Mouse (Mus musculus): ENCODE results near the gene Vrk1. TPM values are rescaled to one million over a fixed set of nuclear protein-coding genes. Genes with fewer than 3 reads are reported as not detected.

Gene Vrk1
- total and polyA plus RNA-seq, 3 experiments, result 87.0 to 144 (median 101) TPM

- Histone ChIP-seq H3K9ac (ENCODE audit: control insufficient read depth, low read depth, low read length, poor library complexity, severe bottlenecking) (no peak overlapping the region), H3K9me3 (replicated peaks; ENCODE audit: insufficient read depth, low read length) (no peaks in the 10 kb centered on the region), H3K79me2 (ENCODE audit: control insufficient read depth, insufficient read depth, low read length, poor library complexity) (peaks cover 62% of the 10 kb centered on the region), H3K4me1 (ENCODE audit: control insufficient read depth in 1 of 2, insufficient read depth in 2 of 2, low read length in 2 of 2) (peaks cover 44 to 59% of the 10 kb centered on the region in 2 experiments), H3K27ac (ENCODE audit: control insufficient read depth, low read depth, low read length) (no peak overlapping the region), H3K27me3 (ENCODE audit: control insufficient read depth in 1 of 2, insufficient read depth in 2 of 2, low read length in 2 of 2) (no peaks in the 10 kb centered on the region), H3K4me3 (ENCODE audit: control insufficient read depth in 1 of 2, insufficient read depth in 1 of 2, low read depth in 2 of 2, low read length in 2 of 2) (no peak overlapping the region), H3K36me3 (ENCODE audit: control insufficient read depth in 1 of 2, insufficient read depth in 2 of 2, low read length in 2 of 2) (peaks cover 5 to 73% of the 10 kb centered on the region in 2 experiments)
- DNase-seq (ENCODE audit: low read depth, low spot score), result no peak
- TF ChIP-seq KAT2A (conservative IDR thresholded peaks at IDR 0.05; ENCODE audit: low read depth, low read length) (no peak), CTCF (IDR thresholded peaks at IDR 0.05 in 2 of 3, conservative IDR thresholded peaks at IDR 0.05 in 1 of 3; ENCODE audit: control insufficient read depth in 1 of 3, insufficient read depth in 1 of 3, low read depth in 2 of 3, low read length in 3 of 3, poor library complexity in 1 of 3, severe bottlenecking in 1 of 3) (no peak), ETS1 (IDR thresholded peaks at IDR 0.05; ENCODE audit: low read depth, low read length) (no peak)
Observed at GRCm38 (mm10) chr12:106031916-106032315, 21.9 kb downstream of the Vrk1 start.

GRCm38 (mm10) chr12:106032361-106032760 is 22.3 kb downstream of the Vrk1 start:
- H3K36me3 ChIP-seq (ENCODE audit: control insufficient read depth in 1 of 2, insufficient read depth in 2 of 2, low read length in 2 of 2), result peaks cover 7 to 70% of the 10 kb centered on the region in 2 experiments
- no peak for DNase-seq (ENCODE audit: low read depth, low spot score)
- H3K9me3 ChIP-seq (replicated peaks; ENCODE audit: insufficient read depth, low read length), result no peaks in the 10 kb centered on the region
- no peak overlapping the region for H3K9ac ChIP-seq (ENCODE audit: control insufficient read depth, low read depth, low read length, poor library complexity, severe bottlenecking)
- H3K4me1 ChIP-seq (ENCODE audit: control insufficient read depth in 1 of 2, insufficient read depth in 2 of 2, low read length in 2 of 2), result peaks cover 39 to 55% of the 10 kb centered on the region in 2 experiments
- peaks cover 62% of the 10 kb centered on the region for H3K79me2 ChIP-seq (ENCODE audit: control insufficient read depth, insufficient read depth, low read length, poor library complexity)
- TF ChIP-seq MAFK (IDR thresholded peaks at IDR 0.05; ENCODE audit: borderline replicate concordance, low read depth, low read length), result no peak
- TF ChIP-seq ELF1 (IDR thresholded peaks at IDR 0.05; ENCODE audit: low read depth, low read length), result no peak
- no peak for TF ChIP-seq TAL1 (IDR thresholded peaks at IDR 0.05; ENCODE audit: low read length)
- TF ChIP-seq TBP (IDR thresholded peaks at IDR 0.05; ENCODE audit: low read depth, low read length), result no peak
- no peak for TF ChIP-seq BHLHE40 (IDR thresholded peaks at IDR 0.05; ENCODE audit: borderline replicate concordance, low read depth, low read length)
- no peak for TF ChIP-seq GATA1 (IDR thresholded peaks at IDR 0.05; ENCODE audit: low read depth, low read length)
- no peak for TF ChIP-seq TCF12 (IDR thresholded peaks at IDR 0.05; ENCODE audit: low read depth, low read length)
- TF ChIP-seq E2F4 (IDR thresholded peaks at IDR 0.05; ENCODE audit: borderline replicate concordance, low read depth, low read length), result no peak
- no peak for TF ChIP-seq CHD2 (IDR thresholded peaks at IDR 0.05; ENCODE audit: low read length)
- TF ChIP-seq KAT2A (conservative IDR thresholded peaks at IDR 0.05; ENCODE audit: low read depth, low read length), result no peak
- no peak for TF ChIP-seq ZNF384 (IDR thresholded peaks at IDR 0.05; ENCODE audit: low read depth, low read length)
- no peak overlapping the region for H3K4me3 ChIP-seq (ENCODE audit: control insufficient read depth in 1 of 2, insufficient read depth in 1 of 2, low read depth in 2 of 2, low read length in 2 of 2)
- H3K27ac ChIP-seq (ENCODE audit: control insufficient read depth, low read depth, low read length), result no peak overlapping the region
- no peaks in the 10 kb centered on the region for H3K27me3 ChIP-seq (ENCODE audit: control insufficient read depth in 1 of 2, insufficient read depth in 2 of 2, low read length in 2 of 2)

GRCm38 (mm10) chr12:106034267-106034666 is 24.2 kb downstream of the Vrk1 start:
- H3K4me1 ChIP-seq (ENCODE audit: control insufficient read depth in 1 of 2, insufficient read depth in 2 of 2, low read length in 2 of 2), result peaks cover 32 to 37% of the 10 kb centered on the region in 2 experiments
- peak; percentile 88 for DNase-seq (ENCODE audit: low read depth, low spot score)
- H3K27ac ChIP-seq (ENCODE audit: control insufficient read depth, low read depth, low read length), result peak overlapping the region; percentile 9; the same call in 1 of the 2 replicates
- TF ChIP-seq ZNF384 (IDR thresholded peaks at IDR 0.05; ENCODE audit: low read depth, low read length) (0 out of 2 replicates have a peak, but pooled peaks have one; percentile 39), MAZ (IDR thresholded peaks at IDR 0.05; ENCODE audit: low read depth, low read length) (no peak), TBP (IDR thresholded peaks at IDR 0.05; ENCODE audit: low read depth, low read length) (no peak), RAD21 (IDR thresholded peaks at IDR 0.05; ENCODE audit: low read depth, low read length) (no peak), TAL1 (IDR thresholded peaks at IDR 0.05; ENCODE audit: low read length) (no peak), CHD2 (IDR thresholded peaks at IDR 0.05; ENCODE audit: low read length) (no peak), NELFE (IDR thresholded peaks at IDR 0.05; ENCODE audit: low read depth, low read length) (no peak), ZKSCAN1 (IDR thresholded peaks at IDR 0.05; ENCODE audit: low read depth, low read length) (no peak), E2F4 (IDR thresholded peaks at IDR 0.05; ENCODE audit: borderline replicate concordance, low read depth, low read length) (no peak), KAT2A (conservative IDR thresholded peaks at IDR 0.05; ENCODE audit: low read depth, low read length) (no peak), GABPA (IDR thresholded peaks at IDR 0.05; ENCODE audit: low read depth, low read length) (no peak), MEF2A (IDR thresholded peaks at IDR 0.05; ENCODE audit: extremely low read depth, insufficient replicate concordance, low read depth, low read length, poor library complexity, severe bottlenecking) (no peak), HCFC1 (IDR thresholded peaks at IDR 0.05; ENCODE audit: low read depth, low read length) (no peak), ZC3H11A (IDR thresholded peaks at IDR 0.05; ENCODE audit: low read depth, low read length) (no peak), POLR2AphosphoS2 (IDR thresholded peaks at IDR 0.05; ENCODE audit: low read length) (no peak), UBTF (IDR thresholded peaks at IDR 0.05; ENCODE audit: borderline replicate concordance, insufficient read depth, low read depth, low read length) (no peak), ETS1 (IDR thresholded peaks at IDR 0.05; ENCODE audit: low read depth, low read length) (peak; percentile 81), BHLHE40 (IDR thresholded peaks at IDR 0.05; ENCODE audit: borderline replicate concordance, low read depth, low read length) (no peak), NRF1 (IDR thresholded peaks at IDR 0.05; ENCODE audit: insufficient read depth, low read depth, low read length, poor library complexity, severe bottlenecking) (no peak)

More at GRCm38 (mm10) chr12:106034267-106034666, 24.2 kb downstream of the Vrk1 start:
- H3K9me3 ChIP-seq (replicated peaks; ENCODE audit: insufficient read depth, low read length), result no peaks in the 10 kb centered on the region
- H3K9ac ChIP-seq (ENCODE audit: control insufficient read depth, low read depth, low read length, poor library complexity, severe bottlenecking), result no peak overlapping the region
- peaks cover 12 to 52% of the 10 kb centered on the region in 2 experiments for H3K36me3 ChIP-seq (ENCODE audit: control insufficient read depth in 1 of 2, insufficient read depth in 2 of 2, low read length in 2 of 2)
- H3K27me3 ChIP-seq (ENCODE audit: control insufficient read depth in 1 of 2, insufficient read depth in 2 of 2, low read length in 2 of 2), result no peaks in the 10 kb centered on the region
- H3K79me2 ChIP-seq (ENCODE audit: control insufficient read depth, insufficient read depth, low read length, poor library complexity), result peaks cover 50% of the 10 kb centered on the region
- H3K4me3 ChIP-seq (ENCODE audit: control insufficient read depth in 1 of 2, insufficient read depth in 1 of 2, low read depth in 2 of 2, low read length in 2 of 2), result no peak overlapping the region
